Mouse (Mus musculus): ENCODE results near the gene Sf3b3. TPM values are rescaled to one million over a fixed set of nuclear protein-coding genes. Genes with fewer than 3 reads are reported as not detected.

Sf3b3 gene
- polyA plus RNA-seq (2015; fragmentation: Nextera tagmentation; extraction: Ambion mirVana), result 133 and 134 TPM in 2 replicates

- Histone ChIP-seq H3K4me2 (replicated peaks) (peak within 1 kb of the TSS; percentile 77), H3K4me3 (replicated peaks) (peak within 1 kb of the TSS; percentile 94), H3K9ac (replicated peaks) (peak within 1 kb of the TSS; percentile 97), H3K27ac (peak within 1 kb of the TSS; percentile 90), H3K9me3 (no peaks in the 10 kb centered on the region), H3K27me3 (no peaks in the 10 kb centered on the region), H3K4me1 (replicated peaks) (peaks cover 33% of the 10 kb centered on the region), H3K36me3 (peaks cover 47% of the 10 kb centered on the region)
- under 1% methylated on average over 53 of the region's 53 CpGs for WGBS
- ATAC-seq, result peak; percentile 89
Measured at GRCm38 (mm10) chr8:110846405-110847170, at the start of gene Sf3b3, which contains the start of gene Cog4. Sf3b3 (minus strand) TSS chr8:110846787. Cog4 (plus strand) TSS chr8:110846600.

GRCm38 (mm10) chr8:110895812-110896211 is 49.2 kb upstream of the Sf3b3 start:
- Histone ChIP-seq H3K4me3 (replicated peaks) (no peak overlapping the region), H3K4me1 (replicated peaks) (no peaks in the 10 kb centered on the region), H3K9me3 (no peaks in the 10 kb centered on the region), H3K27me3 (no peaks in the 10 kb centered on the region), H3K27ac (no peak overlapping the region), H3K36me3 (peaks cover 34% of the 10 kb centered on the region), H3K4me2 (replicated peaks) (no peak overlapping the region), H3K9ac (replicated peaks) (no peak overlapping the region)
- 95% methylated on average over 13 of the region's 13 CpGs for WGBS
- no peak for ATAC-seq

- no peaks in the 10 kb centered on the region for H3K4me1 ChIP-seq (replicated peaks)
- H3K4me3 ChIP-seq (replicated peaks), result no peak overlapping the region
- H3K36me3 ChIP-seq, result peaks cover 35% of the 10 kb centered on the region
- ATAC-seq, result no peak
- no peaks in the 10 kb centered on the region for H3K27me3 ChIP-seq
- H3K27ac ChIP-seq, result no peak overlapping the region
- H3K4me2 ChIP-seq (replicated peaks), result no peak overlapping the region
- no peak overlapping the region for H3K9ac ChIP-seq (replicated peaks)
- 77% methylated on average over 9 of the region's 9 CpGs for WGBS
- H3K9me3 ChIP-seq, result no peaks in the 10 kb centered on the region
Measured at GRCm38 (mm10) chr8:110895254-110895653, 48.7 kb upstream of the Sf3b3 start.

DNA sequence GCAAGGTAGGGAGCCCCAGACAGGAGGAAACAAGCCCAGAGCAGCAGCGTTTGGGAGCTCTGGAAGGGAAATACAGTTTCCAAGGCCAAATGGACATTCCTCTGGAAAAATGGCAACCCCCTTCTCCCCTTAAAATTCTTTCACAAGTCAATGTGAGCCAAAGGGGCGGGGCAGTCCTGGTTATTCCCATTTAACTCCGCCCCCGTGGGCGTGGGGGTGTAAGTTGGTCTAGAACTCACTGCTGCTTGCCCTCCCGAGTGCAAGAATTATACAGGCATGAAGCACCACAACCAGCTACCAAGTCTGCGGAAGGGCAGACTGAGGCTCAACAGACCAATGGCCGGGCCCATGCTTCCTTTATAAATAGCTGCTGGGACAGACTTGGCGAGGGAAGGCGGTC is 48.3 kb upstream of the Sf3b3 start:
- Histone ChIP-seq H3K9me3 (no peaks in the 10 kb centered on the region), H3K4me2 (replicated peaks) (no peak overlapping the region), H3K27ac (no peak overlapping the region), H3K4me1 (replicated peaks) (no peaks in the 10 kb centered on the region), H3K36me3 (peaks cover 39% of the 10 kb centered on the region), H3K9ac (replicated peaks) (no peak overlapping the region), H3K27me3 (no peaks in the 10 kb centered on the region), H3K4me3 (replicated peaks) (no peak overlapping the region)
- ATAC-seq, result no peak
- 89% methylated on average over 10 of the region's 10 CpGs for WGBS

GRCm38 (mm10) chr8:110892913-110893312 is 46.3 kb upstream of the Sf3b3 start:
- 95% methylated on average over 2 of the region's 2 CpGs for WGBS
- Histone ChIP-seq H3K4me2 (replicated peaks) (no peak overlapping the region), H3K9me3 (no peaks in the 10 kb centered on the region), H3K4me3 (replicated peaks) (no peak overlapping the region), H3K4me1 (replicated peaks) (no peaks in the 10 kb centered on the region), H3K27ac (no peak overlapping the region), H3K36me3 (peaks cover 40% of the 10 kb centered on the region), H3K9ac (replicated peaks) (no peak overlapping the region), H3K27me3 (no peaks in the 10 kb centered on the region)
- no peak for ATAC-seq

DNA sequence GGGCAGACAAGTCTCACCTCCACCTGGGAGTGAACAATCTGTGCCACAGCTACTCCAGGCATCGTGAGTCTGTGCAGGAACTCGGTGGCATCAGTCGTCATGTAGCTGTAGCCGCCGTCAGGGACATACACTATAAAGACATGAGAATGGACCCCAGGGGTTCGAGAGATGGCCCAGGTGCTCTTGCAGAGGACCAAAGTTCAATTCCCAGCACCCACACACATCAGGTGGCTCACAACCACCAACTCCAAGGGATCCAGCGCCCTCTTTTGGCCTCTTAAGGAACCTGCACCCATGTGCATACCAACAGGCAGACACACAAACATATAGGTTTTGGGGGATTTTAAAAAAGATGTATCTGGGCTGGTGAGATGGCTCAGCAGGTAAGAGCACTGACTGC is 45.5 kb upstream of the Sf3b3 start:
- Histone ChIP-seq H3K27me3 (no peaks in the 10 kb centered on the region), H3K4me1 (replicated peaks) (no peaks in the 10 kb centered on the region), H3K27ac (no peak overlapping the region), H3K36me3 (peaks cover 49% of the 10 kb centered on the region), H3K4me2 (replicated peaks) (no peak overlapping the region), H3K9ac (replicated peaks) (no peak overlapping the region), H3K9me3 (no peaks in the 10 kb centered on the region), H3K4me3 (replicated peaks) (no peak overlapping the region)
- no peak for ATAC-seq
- WGBS, result 88% methylated on average over 7 of the region's 7 CpGs

DNA sequence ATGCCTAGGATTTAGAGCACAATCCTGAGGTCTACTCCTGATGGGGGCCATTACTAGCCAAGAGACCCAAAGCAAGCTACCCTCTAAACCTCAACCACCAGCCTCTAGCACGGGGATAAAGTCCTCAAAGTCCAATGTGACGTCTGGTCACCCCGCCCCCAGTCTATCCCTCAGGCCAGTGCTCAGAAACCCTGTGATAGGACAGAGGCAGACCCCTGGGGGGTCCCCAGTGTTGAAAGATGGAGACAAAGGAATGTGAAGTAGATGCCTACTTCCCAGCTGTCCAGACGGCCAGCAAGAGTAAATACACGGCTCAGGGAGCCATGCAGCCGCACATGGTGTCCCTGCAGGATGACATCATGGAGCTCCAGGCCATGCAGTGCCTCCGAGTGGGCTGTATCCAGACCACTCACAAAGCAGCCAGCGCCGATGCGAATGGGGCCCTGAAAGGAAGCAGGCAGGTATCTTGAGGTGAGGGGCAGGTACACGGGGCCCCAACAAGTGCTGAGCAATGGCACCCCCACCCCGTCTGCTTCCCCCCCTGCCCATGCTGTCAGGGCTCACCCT is 43.4 kb upstream of the Sf3b3 start:
- Histone ChIP-seq H3K36me3 (peaks cover 67% of the 10 kb centered on the region), H3K4me2 (replicated peaks) (no peak overlapping the region), H3K27ac (no peak overlapping the region), H3K9ac (replicated peaks) (no peak overlapping the region), H3K4me1 (replicated peaks) (no peaks in the 10 kb centered on the region), H3K9me3 (no peaks in the 10 kb centered on the region), H3K27me3 (no peaks in the 10 kb centered on the region), H3K4me3 (replicated peaks) (no peak overlapping the region)
- no peak for ATAC-seq
- WGBS, result 75% methylated on average over 12 of the region's 12 CpGs

- H3K36me3 ChIP-seq, result peaks cover 68% of the 10 kb centered on the region
- no peak for ATAC-seq
- H3K27me3 ChIP-seq, result no peaks in the 10 kb centered on the region
- no peak overlapping the region for H3K27ac ChIP-seq
- H3K9ac ChIP-seq (replicated peaks), result no peak overlapping the region
- 88% methylated on average over 16 of the region's 16 CpGs for WGBS
- no peak overlapping the region for H3K4me3 ChIP-seq (replicated peaks)
- H3K9me3 ChIP-seq, result no peaks in the 10 kb centered on the region
- no peak overlapping the region for H3K4me2 ChIP-seq (replicated peaks)
- no peaks in the 10 kb centered on the region for H3K4me1 ChIP-seq (replicated peaks)
Measured at GRCm38 (mm10) chr8:110888860-110889259, 42.3 kb upstream of the Sf3b3 start.

DNA sequence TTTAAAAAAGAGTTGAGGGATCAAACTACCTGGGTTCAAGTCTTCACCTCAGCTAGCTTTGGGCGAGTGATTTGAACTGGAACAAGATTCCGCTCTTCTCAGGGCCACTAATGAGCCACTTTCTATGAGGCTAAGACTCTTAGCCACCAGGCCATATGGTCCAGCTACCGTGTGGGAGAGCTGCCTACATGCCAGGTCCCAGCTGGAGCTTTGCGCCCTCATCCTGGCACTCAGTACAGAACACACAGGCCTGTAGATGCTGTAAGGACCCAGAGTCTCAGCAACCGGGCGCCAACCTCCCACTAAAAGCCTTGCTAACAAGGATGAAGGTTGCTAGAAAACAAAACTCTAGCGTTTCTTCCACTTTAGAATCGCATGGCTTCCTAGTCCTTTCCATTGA is 41.9 kb upstream of the Sf3b3 start:
- H3K27me3 ChIP-seq, result no peaks in the 10 kb centered on the region
- no peaks in the 10 kb centered on the region for H3K9me3 ChIP-seq
- 96% methylated on average over 8 of the region's 8 CpGs for WGBS
- no peak for ATAC-seq
- no peak overlapping the region for H3K9ac ChIP-seq (replicated peaks)
- no peaks in the 10 kb centered on the region for H3K4me1 ChIP-seq (replicated peaks)
- peaks cover 72% of the 10 kb centered on the region for H3K36me3 ChIP-seq
- no peak overlapping the region for H3K4me3 ChIP-seq (replicated peaks)
- H3K4me2 ChIP-seq (replicated peaks), result no peak overlapping the region
- no peak overlapping the region for H3K27ac ChIP-seq

- Histone ChIP-seq H3K4me3 (replicated peaks) (no peak overlapping the region), H3K4me1 (replicated peaks) (no peaks in the 10 kb centered on the region), H3K36me3 (peaks cover 73% of the 10 kb centered on the region), H3K9me3 (no peaks in the 10 kb centered on the region), H3K4me2 (replicated peaks) (no peak overlapping the region), H3K27ac (no peak overlapping the region), H3K9ac (replicated peaks) (no peak overlapping the region), H3K27me3 (no peaks in the 10 kb centered on the region)
- 92% methylated on average over 10 of the region's 10 CpGs for WGBS
- ATAC-seq, result no peak
Measured at GRCm38 (mm10) chr8:110887551-110887950, 41.0 kb upstream of the Sf3b3 start.

DNA sequence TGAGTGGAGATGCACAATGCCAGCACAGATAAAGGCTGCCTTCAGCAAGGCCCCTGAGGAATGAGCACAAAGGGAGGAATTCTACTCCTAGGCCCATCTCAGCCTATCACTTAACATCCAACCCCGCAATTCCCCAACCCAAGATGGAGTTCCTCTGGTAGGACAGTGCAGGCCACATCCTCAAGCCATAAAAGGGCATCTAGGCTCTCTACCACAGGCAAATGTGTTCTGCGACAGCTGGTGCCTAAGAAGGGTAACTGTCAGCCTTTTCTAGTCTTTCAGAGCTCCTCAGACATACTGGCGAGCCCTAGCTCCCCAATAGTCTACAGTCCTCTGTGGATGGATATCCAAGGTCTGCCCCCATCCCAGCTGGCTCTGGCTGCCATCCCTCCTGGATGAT is 40.0 kb upstream of the Sf3b3 start:
- Histone ChIP-seq H3K4me1 (replicated peaks) (no peaks in the 10 kb centered on the region), H3K4me3 (replicated peaks) (no peak overlapping the region), H3K36me3 (peaks cover 80% of the 10 kb centered on the region), H3K27me3 (no peaks in the 10 kb centered on the region), H3K4me2 (replicated peaks) (no peak overlapping the region), H3K9me3 (no peaks in the 10 kb centered on the region), H3K9ac (replicated peaks) (no peak overlapping the region), H3K27ac (no peak overlapping the region)
- 90% methylated on average over 3 of the region's 3 CpGs for WGBS
- ATAC-seq, result no peak

DNA sequence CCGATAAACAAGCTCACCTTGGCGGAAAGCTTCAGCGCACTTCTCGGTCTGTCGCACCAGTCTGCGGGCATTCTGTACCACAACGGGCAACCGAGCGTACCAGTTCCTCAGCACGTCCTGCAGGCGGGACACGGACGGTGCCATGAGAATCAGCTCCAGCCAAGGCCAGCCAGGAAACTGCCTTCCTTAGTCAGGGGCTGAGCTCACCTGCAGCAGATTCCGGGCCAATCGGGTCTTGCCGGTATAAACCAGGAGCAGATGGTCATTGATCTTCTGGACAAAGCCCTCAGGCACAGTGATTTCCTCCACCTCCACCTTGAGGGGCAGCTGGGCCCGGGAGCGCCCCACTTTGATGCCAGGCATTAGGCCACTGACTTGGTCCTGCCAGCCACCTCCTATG is 37.2 kb upstream of the Sf3b3 start:
- H3K4me3 ChIP-seq (replicated peaks), result no peak overlapping the region

More for the DNA sequence above, 37.2 kb upstream of the Sf3b3 start:
- Histone ChIP-seq H3K4me2 (replicated peaks) (no peak overlapping the region), H3K4me1 (replicated peaks) (no peaks in the 10 kb centered on the region), H3K9ac (replicated peaks) (no peak overlapping the region), H3K36me3 (peaks cover 95% of the 10 kb centered on the region), H3K27ac (no peak overlapping the region), H3K9me3 (no peaks in the 10 kb centered on the region), H3K27me3 (no peaks in the 10 kb centered on the region)
- 94% methylated on average over 18 of the region's 18 CpGs for WGBS
- no peak for ATAC-seq
